Mouse (Mus musculus) right cerebral cortex, postnatal 14 days (tissue): Measurements from ENCODE around the gene Pdpk1.
A peak's percentile ranks its signal among the peaks of the same experiment; 100 is the strongest.
"Not testable (repeated sequence)": the region's sequence is repeated elsewhere in the genome, so short reads cannot be mapped to it uniquely, and the experiment has no call there.

Experiments used
- DNase-seq: peaks from one replicate; pipeline ENCODE4 v3.0.0; 2022

The Pdpk1 gene

GRCm38 (mm10) chr17:24111256-24111655 is 39.5 kb downstream of the Pdpk1 start:
- DNase-seq, result no peak

- DNase-seq, result peak; percentile 42
These were observed 41.8 kb downstream of the Pdpk1 start for GRCm38 (mm10) chr17:24108896-24109295.

DNA sequence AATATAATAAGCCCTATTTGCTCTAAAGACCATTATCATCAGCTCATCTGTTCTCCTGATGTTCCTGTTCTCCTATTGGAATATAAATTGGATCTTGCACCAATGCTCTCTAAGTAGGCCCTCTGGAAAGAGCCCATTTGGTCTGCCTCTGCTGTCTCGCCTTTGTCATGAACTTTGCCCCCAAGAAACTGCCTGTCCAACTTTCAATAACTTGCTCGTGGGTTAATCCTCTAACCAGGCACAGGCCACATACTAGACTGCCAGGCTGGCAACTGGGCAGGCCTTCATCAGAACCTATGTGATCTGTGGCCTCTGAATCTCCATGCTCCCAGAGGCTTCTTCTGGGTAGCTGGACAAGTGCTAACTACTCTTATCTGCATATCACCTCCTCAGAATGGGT is 45.6 kb downstream of the Pdpk1 start:
- no peak for DNase-seq

GRCm38 (mm10) chr17:24098354-24098753 is 52.4 kb downstream of the Pdpk1 start:
- DNase-seq, result no peak

DNA sequence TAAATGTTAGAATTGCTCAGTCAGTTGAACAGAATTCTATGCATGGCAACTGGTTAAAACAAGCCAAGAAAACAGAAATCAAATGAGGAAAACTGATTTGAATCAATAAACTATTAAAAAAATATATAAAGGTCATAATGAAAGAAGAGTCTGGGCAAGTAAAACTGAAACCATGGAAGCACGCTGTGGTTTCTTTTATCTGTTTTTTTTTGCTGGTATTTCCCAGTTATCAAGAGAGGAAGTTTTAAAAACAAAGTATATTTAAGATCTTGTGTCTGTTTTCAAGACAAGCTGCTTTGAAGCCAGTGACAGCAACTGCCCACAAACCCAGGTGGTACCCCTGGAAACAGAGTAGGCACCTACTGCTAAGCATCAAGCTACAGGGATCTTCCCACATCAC is 60.1 kb downstream of the Pdpk1 start:
- no peak for DNase-seq

GRCm38 (mm10) chr17:24086399-24086798 is 64.3 kb downstream of the Pdpk1 start:
- not testable (repeated sequence) for DNase-seq

GRCm38 (mm10) chr17:24084593-24084992 is 66.1 kb downstream of the Pdpk1 start:
- no peak for DNase-seq

- no peak for DNase-seq
These were observed 73.6 kb downstream of the Pdpk1 start for GRCm38 (mm10) chr17:24077101-24077500.

DNA sequence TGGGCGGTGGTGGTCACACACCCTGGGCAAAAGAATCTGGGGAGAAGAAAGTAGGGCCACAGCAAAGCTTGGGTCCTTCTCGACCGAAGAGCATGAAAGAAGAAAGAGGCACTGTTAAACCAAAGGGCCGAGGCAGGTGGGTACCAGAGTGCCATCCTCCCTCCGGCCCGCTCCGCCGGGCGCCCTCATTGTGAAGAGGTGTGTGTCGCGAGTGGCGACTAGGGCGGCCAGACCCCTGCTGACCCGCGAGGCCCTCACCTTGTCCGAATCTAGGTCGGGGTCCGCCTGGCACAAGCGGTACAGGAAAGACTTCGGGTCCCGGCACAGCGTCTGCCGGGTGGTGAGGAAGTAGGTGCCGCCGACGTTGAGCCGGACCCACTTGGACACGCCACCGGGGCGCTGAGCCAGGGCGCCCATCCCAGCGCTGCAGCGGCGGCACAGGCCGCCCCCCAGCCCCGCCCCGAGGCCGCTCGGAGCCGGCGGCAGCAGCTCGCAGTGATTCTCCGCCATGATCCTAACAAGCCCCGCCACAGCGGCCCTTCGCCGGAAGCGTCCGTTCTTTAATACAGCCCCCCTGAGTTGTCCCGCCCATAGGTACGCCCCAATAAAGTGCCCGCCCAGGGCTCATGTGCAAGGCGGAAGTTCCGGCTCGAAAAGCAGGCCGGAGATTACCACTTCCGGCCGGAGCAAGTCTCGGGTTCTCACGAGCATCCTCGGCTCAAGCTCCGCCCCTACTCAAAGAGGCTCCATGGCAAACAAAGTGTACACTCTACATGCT is 77.6 kb downstream of the Pdpk1 start, which contains the start of gene Kctd5:
Gene Kctd5 (minus strand): TSS at position 567 of the 778 bp plus-strand sequence.
- DNase-seq, result peak; percentile 94

DNA sequence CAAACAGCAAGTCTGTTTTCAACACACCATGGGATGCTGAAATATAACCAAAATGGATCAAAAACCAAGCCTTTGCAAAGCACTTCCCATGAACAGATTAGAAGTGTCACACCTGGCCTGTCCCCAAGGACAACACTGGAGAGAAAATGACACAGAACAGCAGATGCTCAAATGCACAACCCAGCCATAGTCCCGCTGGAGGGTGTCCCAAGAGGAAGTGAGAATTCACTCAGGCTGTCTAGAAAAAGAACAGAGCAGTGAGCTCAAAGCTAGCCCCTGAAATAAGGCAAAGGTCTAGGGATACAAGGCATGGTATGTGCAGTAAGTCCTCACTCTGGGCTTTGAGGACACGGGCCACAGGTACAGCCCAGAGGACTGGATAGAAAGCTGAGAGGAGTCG is 81.2 kb downstream of the Pdpk1 start:
- DNase-seq, result no peak

GRCm38 (mm10) chr17:24068271-24068670 is 82.5 kb downstream of the Pdpk1 start:
- no peak for DNase-seq

GRCm38 (mm10) chr17:24062459-24063155 is 88.1 kb downstream of the Pdpk1 start:
- DNase-seq, result no peak

DNA sequence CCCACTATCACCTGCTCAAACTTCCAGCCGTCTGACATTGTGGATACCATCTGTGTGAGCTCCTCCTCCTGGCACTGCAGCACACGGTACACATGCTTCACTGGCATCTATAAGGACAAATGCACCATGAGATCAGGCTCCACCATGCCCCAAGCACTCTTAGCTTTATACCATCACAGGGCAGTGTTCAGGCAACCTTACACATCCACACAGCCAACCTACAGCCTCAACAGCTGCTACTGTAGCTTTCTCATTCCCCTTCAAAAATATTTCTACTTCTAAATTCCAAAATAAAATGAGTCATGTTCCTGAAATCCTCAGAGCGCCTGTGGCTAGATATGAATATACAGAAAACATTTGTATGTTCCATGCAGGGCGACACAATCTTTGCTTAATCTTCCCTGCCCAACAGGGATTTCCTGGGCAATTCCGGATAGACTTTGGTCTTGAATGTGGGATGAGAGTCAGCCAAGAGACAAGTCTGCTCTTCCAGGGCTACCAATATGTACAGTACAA is 92.9 kb downstream of the Pdpk1 start:
- no peak for DNase-seq

- no peak for DNase-seq
These were observed 93.8 kb downstream of the Pdpk1 start for GRCm38 (mm10) chr17:24056636-24057625.

GRCm38 (mm10) chr17:24049008-24049407 is 101.7 kb downstream of the Pdpk1 start:
- no peak for DNase-seq

- no peak for DNase-seq
These were observed 102.7 kb downstream of the Pdpk1 start for GRCm38 (mm10) chr17:24048053-24048452.

DNA sequence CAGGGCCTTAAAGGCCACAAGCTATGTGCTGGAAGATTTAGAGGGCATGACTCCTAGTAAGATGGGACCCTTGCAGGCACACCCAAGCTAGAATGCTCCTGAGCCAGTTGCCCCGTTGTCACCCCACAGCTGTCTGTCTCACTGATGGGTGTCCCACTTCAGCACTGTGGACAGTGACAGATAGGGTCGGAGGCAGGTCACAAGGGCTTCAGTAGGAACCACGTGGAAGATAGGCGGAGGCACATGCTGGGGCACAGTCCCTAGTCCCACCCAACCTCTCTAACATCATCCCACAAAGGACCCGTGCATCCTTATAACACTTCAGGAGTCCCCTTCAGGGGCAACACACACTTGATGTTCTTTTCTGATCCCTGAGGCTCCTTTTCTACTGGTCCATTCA is 104.7 kb downstream of the Pdpk1 start:
- DNase-seq, result no peak

- DNase-seq, result no peak
These were observed 105.1 kb downstream of the Pdpk1 start for GRCm38 (mm10) chr17:24045608-24046007.

DNA sequence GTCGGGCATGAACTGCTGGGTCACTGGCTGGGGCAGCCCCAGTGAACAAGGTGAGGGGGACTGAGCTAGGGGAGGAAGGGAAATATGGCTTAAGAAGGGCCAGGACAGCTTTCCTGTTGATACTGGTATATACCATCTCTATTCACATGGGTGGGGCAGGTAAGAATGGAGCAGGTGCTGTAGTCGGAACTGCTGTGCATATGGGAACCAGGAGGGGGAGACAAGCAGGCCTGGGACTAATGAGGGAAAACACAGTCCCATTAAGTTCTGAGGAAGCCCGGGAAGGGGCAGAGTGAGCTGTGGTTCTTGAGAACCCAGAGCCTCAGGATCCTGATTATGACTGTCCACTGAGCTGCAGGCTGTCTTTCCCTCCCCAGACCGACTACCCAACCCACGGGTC is 106.2 kb downstream of the Pdpk1 start:
- no peak for DNase-seq

- no peak for DNase-seq
These were observed 112.9 kb downstream of the Pdpk1 start, which contains the start of gene Prss27 for GRCm38 (mm10) chr17:24037844-24038243. TSS of gene Prss27 (plus strand) at chr17:24038144.

- DNase-seq, result no peak
These were observed 113.4 kb downstream of the Pdpk1 start for GRCm38 (mm10) chr17:24037360-24037759.

DNA sequence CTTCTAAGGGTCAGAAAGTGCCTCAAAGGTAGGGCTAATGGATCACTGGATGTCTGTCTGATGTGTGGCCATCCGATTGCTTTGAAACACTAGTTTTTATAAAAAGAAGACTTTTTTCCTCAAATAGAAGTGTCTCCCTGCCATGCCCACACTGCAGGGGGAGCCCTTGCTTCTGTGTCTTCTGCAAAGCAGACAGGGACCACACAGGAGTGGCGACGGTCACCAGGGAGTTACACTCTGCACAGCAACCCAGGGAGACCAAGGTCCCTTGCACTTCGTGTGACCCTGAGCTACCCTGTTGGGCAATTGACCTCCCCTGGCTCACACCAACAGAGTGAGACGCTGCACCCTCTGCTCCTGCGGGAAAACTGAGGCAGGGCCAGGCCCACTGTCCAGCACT is 113.8 kb downstream of the Pdpk1 start:
- DNase-seq, result no peak

DNA sequence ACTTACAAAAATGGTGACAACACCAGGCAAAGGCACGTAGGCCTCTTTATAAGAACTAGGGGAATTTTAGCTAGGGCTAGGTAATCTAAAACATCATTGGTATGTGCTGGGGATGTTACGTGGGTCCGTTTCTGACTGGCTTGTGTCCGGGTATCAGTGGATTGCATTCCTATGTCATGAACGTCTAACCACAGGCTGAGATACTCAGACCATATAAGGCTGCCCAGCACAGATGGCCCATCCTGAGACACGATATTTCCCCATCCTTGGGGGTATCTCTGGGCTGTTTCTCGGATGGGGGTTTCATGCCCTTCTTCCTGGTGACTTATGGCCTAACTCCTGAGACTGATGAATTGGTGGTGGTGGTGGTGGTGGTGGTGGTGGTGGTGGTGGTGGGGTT is 115.6 kb downstream of the Pdpk1 start:
- DNase-seq, result no peak
